Mouse (Mus musculus): ENCODE data around the gene Phf21b. TPM values are rescaled to one million over a fixed set of nuclear protein-coding genes. Genes with fewer than 3 reads are reported as not detected.

The Phf21b gene
- polyA plus RNA-seq, 1 experiment, result 3.0 TPM

- H3K27me3 ChIP-seq (ENCODE audit: control insufficient read depth, insufficient read depth, low read length), result no peaks in the 10 kb centered on the region
- no peak for TF ChIP-seq POLR2A (IDR thresholded peaks at IDR 0.05; ENCODE audit: control insufficient read depth, extremely low read depth, insufficient read depth, low read length, poor library complexity)
- peak; percentile 39; the same call in 1 of the 2 replicates for TF ChIP-seq CTCF (IDR thresholded peaks at IDR 0.05; ENCODE audit: borderline replicate concordance, control insufficient read depth, extremely low read depth, insufficient read depth, low read length, poor library complexity)
- H3K4me3 ChIP-seq (ENCODE audit: control insufficient read depth, insufficient read depth, low read length), result no peak overlapping the region
- no peaks in the 10 kb centered on the region for H3K4me1 ChIP-seq (replicated peaks; ENCODE audit: control insufficient read depth, insufficient read depth, low read length)
- WGBS, result 54% methylated on average over 3 of the region's 3 CpGs
- no peak overlapping the region for H3K27ac ChIP-seq (ENCODE audit: control insufficient read depth, insufficient read depth, low read length)
- peak; percentile 33 for DNase-seq
- no peaks in the 10 kb centered on the region for H3K36me3 ChIP-seq (ENCODE audit: control insufficient read depth, insufficient read depth, low read length)
These were observed 52.2 kb downstream of the Phf21b start for GRCm38 (mm10) chr15:84803685-84804084.

- 68% methylated on average over 5 of the region's 5 CpGs for WGBS
- Histone ChIP-seq H3K4me3 (ENCODE audit: control insufficient read depth, insufficient read depth, low read length) (no peak overlapping the region), H3K27me3 (ENCODE audit: control insufficient read depth, insufficient read depth, low read length) (no peaks in the 10 kb centered on the region), H3K36me3 (ENCODE audit: control insufficient read depth, insufficient read depth, low read length) (no peaks in the 10 kb centered on the region), H3K4me1 (replicated peaks; ENCODE audit: control insufficient read depth, insufficient read depth, low read length) (no peaks in the 10 kb centered on the region), H3K27ac (ENCODE audit: control insufficient read depth, insufficient read depth, low read length) (no peak overlapping the region)
- peak; percentile 3 for DNase-seq
- TF ChIP-seq CTCF (IDR thresholded peaks at IDR 0.05; ENCODE audit: borderline replicate concordance, control insufficient read depth, extremely low read depth, insufficient read depth, low read length, poor library complexity) (no peak), POLR2A (IDR thresholded peaks at IDR 0.05; ENCODE audit: control insufficient read depth, extremely low read depth, insufficient read depth, low read length, poor library complexity) (no peak)
These were observed 55.7 kb downstream of the Phf21b start for GRCm38 (mm10) chr15:84800132-84800531.

- Histone ChIP-seq H3K27ac (ENCODE audit: control insufficient read depth, insufficient read depth, low read length) (no peak overlapping the region), H3K36me3 (ENCODE audit: control insufficient read depth, insufficient read depth, low read length) (no peaks in the 10 kb centered on the region), H3K4me3 (ENCODE audit: control insufficient read depth, insufficient read depth, low read length) (no peak overlapping the region), H3K27me3 (ENCODE audit: control insufficient read depth, insufficient read depth, low read length) (no peaks in the 10 kb centered on the region), H3K4me1 (replicated peaks; ENCODE audit: control insufficient read depth, insufficient read depth, low read length) (no peaks in the 10 kb centered on the region)
- no peak for TF ChIP-seq POLR2A (IDR thresholded peaks at IDR 0.05; ENCODE audit: control insufficient read depth, extremely low read depth, insufficient read depth, low read length, poor library complexity)
- TF ChIP-seq CTCF (IDR thresholded peaks at IDR 0.05; ENCODE audit: borderline replicate concordance, control insufficient read depth, extremely low read depth, insufficient read depth, low read length, poor library complexity), result no peak
- WGBS, result 93% methylated on average over 5 of the region's 5 CpGs
- DNase-seq, result no peak
These were observed 62.2 kb downstream of the Phf21b start for GRCm38 (mm10) chr15:84793649-84794048.

GRCm38 (mm10) chr15:84787161-84787560, 68.7 kb downstream of the Phf21b start:
- 89% methylated on average over 10 of the region's 10 CpGs for WGBS
- Histone ChIP-seq H3K4me3 (ENCODE audit: control insufficient read depth, insufficient read depth, low read length) (no peak overlapping the region), H3K27me3 (ENCODE audit: control insufficient read depth, insufficient read depth, low read length) (no peaks in the 10 kb centered on the region), H3K27ac (ENCODE audit: control insufficient read depth, insufficient read depth, low read length) (no peak overlapping the region), H3K36me3 (ENCODE audit: control insufficient read depth, insufficient read depth, low read length) (no peaks in the 10 kb centered on the region), H3K4me1 (replicated peaks; ENCODE audit: control insufficient read depth, insufficient read depth, low read length) (no peaks in the 10 kb centered on the region)
- no peak for TF ChIP-seq CTCF (IDR thresholded peaks at IDR 0.05; ENCODE audit: borderline replicate concordance, control insufficient read depth, extremely low read depth, insufficient read depth, low read length, poor library complexity)
- DNase-seq, result no peak

- no peaks in the 10 kb centered on the region for H3K36me3 ChIP-seq (ENCODE audit: control insufficient read depth, insufficient read depth, low read length)
- no peaks in the 10 kb centered on the region for H3K27me3 ChIP-seq (ENCODE audit: control insufficient read depth, insufficient read depth, low read length)
- 97% methylated on average over 16 of the region's 16 CpGs for WGBS
- no peak for DNase-seq
- TF ChIP-seq CTCF (IDR thresholded peaks at IDR 0.05; ENCODE audit: borderline replicate concordance, control insufficient read depth, extremely low read depth, insufficient read depth, low read length, poor library complexity) (no peak), POLR2A (IDR thresholded peaks at IDR 0.05; ENCODE audit: control insufficient read depth, extremely low read depth, insufficient read depth, low read length, poor library complexity) (no peak)
- H3K27ac ChIP-seq (ENCODE audit: control insufficient read depth, insufficient read depth, low read length), result no peak overlapping the region
- no peaks in the 10 kb centered on the region for H3K4me1 ChIP-seq (replicated peaks; ENCODE audit: control insufficient read depth, insufficient read depth, low read length)
- no peak overlapping the region for H3K4me3 ChIP-seq (ENCODE audit: control insufficient read depth, insufficient read depth, low read length)
These were observed 71.0 kb downstream of the Phf21b start for GRCm38 (mm10) chr15:84784812-84785211.

GRCm38 (mm10) chr15:84778587-84778986, 77.3 kb downstream of the Phf21b start:
- TF ChIP-seq POLR2A (IDR thresholded peaks at IDR 0.05; ENCODE audit: control insufficient read depth, extremely low read depth, insufficient read depth, low read length, poor library complexity), result no peak
- TF ChIP-seq CTCF (IDR thresholded peaks at IDR 0.05; ENCODE audit: borderline replicate concordance, control insufficient read depth, extremely low read depth, insufficient read depth, low read length, poor library complexity), result no peak
- H3K27me3 ChIP-seq (ENCODE audit: control insufficient read depth, insufficient read depth, low read length), result no peaks in the 10 kb centered on the region
- H3K4me3 ChIP-seq (ENCODE audit: control insufficient read depth, insufficient read depth, low read length), result no peak overlapping the region
- 63% methylated on average over 5 of the region's 5 CpGs for WGBS
- no peaks in the 10 kb centered on the region for H3K36me3 ChIP-seq (ENCODE audit: control insufficient read depth, insufficient read depth, low read length)
- H3K27ac ChIP-seq (ENCODE audit: control insufficient read depth, insufficient read depth, low read length), result no peak overlapping the region
- no peak for DNase-seq
- H3K4me1 ChIP-seq (replicated peaks; ENCODE audit: control insufficient read depth, insufficient read depth, low read length), result no peaks in the 10 kb centered on the region
